Mouse (Mus musculus) ovary, postnatal 14 days (tissue): ENCODE results near the gene Olfr457.
"Not testable (repeated sequence)": the region's sequence is repeated elsewhere in the genome, so short reads cannot be mapped to it uniquely, and the experiment has no call there.

Experiments used
- DNase-seq: peaks from one replicate; pipeline ENCODE4 v3.0.0; 2022; ENCODE audit warnings: low spot score

Gene Olfr457

GRCm38 (mm10) chr6:42476235-42476634 is at the start of gene Olfr457:
Olfr457 (minus strand) TSS chr6:42476335.
- no peak for DNase-seq

DNA sequence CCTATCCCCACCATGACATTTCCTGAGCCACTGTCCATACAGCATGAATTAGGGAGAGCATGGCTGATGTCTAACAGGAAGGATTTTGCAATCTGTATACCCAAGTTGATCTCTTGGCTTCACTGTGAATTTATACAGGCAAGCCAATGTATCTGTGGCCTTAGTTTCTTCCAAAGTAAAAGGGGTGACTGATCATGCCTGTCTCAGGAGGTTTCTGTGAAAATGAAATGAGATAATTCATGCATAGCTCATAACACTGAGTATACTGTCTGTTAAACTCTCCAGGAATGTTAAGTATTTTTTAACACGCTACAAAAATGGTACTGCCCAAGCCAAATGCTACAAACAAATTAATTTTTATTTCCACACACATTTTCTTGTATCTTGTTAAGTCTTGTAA is 37.3 kb upstream of the Olfr457 start:
- no peak for DNase-seq

GRCm38 (mm10) chr6:42509311-42509710 is 33.2 kb upstream of the Olfr457 start:
- no peak for DNase-seq

DNA sequence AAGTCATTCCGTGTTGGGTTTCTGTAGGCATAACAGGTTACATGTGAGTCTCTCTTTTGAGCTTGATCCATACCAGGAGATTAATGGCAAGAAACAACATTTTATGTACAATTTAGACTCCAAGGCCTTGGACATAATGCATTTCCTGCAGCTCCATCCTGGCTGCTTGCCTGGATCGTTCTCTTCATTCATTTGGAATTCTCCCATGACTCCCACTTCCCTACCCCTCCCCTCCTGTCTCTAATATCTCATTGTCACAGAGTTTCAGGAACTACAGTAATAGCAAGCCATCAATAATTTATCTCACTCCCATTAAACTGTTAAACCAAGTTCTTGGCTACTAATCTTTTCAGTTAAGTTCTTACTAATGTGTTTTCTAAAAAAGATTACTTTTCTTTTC is 27.3 kb upstream of the Olfr457 start:
- DNase-seq: no peak

DNA sequence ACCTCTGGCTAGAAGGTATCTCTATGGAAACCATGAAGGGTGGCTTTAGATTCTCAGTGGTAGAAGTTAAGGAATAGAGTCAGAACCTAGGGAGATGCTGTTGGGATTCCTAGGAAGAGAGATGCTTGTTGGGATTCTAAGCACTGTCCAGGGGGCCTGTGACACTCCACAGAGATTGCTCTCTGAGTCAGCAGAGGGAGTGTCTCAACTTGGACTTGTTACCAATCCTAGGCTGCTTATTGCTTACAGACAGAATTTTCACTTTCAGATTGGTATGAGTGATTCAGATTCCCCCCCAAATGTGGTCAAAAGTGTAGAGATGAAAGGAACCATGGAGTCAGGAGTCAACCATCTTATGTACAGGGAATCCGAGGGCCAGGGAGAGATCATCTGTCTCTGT is 13.6 kb upstream of the Olfr457 start:
- no peak for DNase-seq

GRCm38 (mm10) chr6:42487114-42487513 is 11.0 kb upstream of the Olfr457 start, which contains the start of gene Olfr456:
Olfr456 (minus strand) TSS chr6:42487214.
- no peak for DNase-seq

- DNase-seq: no peak
Measured at GRCm38 (mm10) chr6:42484633-42485032, 8.5 kb upstream of the Olfr457 start.

- not testable (repeated sequence) for DNase-seq
Measured at GRCm38 (mm10) chr6:42471298-42471697, 4.8 kb downstream of the Olfr457 start.

DNA sequence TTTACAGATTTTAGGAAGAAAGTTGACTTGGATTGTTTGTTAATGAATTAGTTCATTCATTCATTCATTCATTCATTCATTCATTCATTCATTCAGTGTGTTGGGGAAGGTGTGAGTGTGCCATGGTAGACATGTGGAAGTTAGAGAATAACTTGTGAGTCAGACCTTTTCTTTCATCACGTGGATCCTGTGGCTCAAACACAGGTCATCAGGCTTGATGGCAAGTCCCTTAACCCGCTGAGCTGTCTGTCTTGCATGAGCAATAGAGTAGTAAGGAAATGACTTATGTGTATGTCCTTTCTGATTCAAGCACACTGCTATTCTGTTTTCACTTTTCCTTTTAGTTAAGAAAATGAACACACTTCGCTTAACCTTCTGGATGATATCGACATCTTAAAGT is 5.6 kb downstream of the Olfr457 start:
- no peak for DNase-seq

DNA sequence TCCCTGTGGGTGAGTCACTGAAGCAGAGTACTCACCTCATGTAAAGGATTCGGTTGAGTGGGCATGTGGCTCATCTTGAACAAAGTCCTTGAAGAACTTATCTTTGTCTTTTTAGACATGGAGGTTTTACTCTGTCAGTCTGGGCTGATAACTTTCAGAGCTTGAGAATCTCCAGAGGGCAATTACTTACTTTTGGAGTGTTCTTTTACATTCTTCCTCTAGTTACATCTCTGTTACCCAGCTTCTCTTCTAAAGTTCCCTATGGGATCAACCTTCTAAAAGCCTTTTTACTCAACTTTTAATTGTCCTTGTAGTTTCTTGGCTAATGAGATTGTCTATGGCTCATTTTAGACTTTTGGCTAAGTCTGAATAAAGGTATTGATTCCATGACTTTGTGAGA is 11.0 kb downstream of the Olfr457 start, which contains the start of gene Olfr458:
Olfr458 (minus strand) TSS at position 101 of the 400 bp plus-strand sequence.
- DNase-seq: no peak

DNA sequence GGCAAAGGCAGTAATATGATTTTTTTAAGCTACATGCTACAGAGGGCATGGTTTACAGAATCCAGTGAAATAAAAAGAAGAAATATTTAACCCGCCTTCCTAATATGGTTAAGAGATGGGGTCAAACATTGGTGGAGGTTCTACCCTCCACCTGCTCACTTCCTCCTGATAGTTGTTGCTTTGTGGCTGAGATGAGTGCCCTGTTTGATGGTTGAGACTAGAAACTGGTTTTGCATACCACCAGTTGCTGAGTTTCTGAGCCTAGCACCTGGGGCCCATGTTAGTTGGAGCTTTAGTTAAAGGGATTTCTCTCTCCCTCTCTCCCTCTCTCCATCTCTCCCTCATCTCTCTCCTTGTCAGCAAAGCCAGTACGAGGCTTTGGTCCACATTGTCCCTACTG is 28.8 kb downstream of the Olfr457 start:
- no peak for DNase-seq

DNA sequence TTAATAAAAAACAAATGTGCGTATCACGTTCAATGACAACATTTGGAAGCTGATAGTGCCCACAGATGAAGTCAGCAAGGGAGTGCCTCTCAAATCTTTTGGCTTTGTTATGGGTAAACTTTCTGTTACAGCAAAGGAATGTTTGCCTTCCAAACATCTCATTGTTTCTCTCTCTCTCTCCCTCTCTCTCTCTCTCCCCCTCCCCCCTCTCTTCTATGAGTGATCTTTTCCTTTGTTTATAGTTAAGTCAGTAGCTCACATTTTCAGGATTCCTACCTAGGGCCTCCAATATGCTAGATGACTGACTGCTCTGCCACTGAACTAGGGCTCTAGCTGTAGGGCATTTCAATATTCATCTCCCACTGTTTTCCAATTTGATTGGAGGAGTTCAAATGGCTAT is 31.6 kb downstream of the Olfr457 start:
- no peak for DNase-seq

DNA sequence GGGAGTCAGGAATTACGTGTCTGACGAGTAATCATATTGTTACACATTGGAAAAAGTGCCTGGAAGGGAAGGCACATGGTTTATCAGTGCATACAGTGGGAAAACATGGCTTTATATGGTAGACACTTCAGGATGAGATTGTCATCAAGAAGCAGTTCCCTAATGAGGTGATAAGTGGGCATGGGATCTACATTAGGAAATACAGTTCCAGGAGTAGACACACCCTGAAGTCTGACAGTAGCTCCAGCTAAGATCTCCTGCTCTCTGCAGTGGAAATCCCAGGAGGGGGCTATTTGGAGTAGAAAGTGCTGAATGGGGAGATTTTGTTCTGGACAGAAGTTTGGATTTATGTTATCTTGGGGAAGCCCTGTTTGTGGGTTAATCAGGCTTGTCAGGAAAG is 34.7 kb downstream of the Olfr457 start:
- no peak for DNase-seq

GRCm38 (mm10) chr6:42435490-42435889 is 40.6 kb downstream of the Olfr457 start:
- DNase-seq: no peak

GRCm38 (mm10) chr6:42434446-42434845 is 41.7 kb downstream of the Olfr457 start, which contains the start of gene Tas2r126:
Tas2r126 (plus strand) TSS chr6:42434535.
- DNase-seq: no peak

GRCm38 (mm10) chr6:42433554-42433953 is 42.6 kb downstream of the Olfr457 start:
- no peak for DNase-seq

- DNase-seq: no peak
Measured at GRCm38 (mm10) chr6:42426337-42426736, 49.8 kb downstream of the Olfr457 start.

- DNase-seq: no peak
Measured at GRCm38 (mm10) chr6:42424472-42424871, 51.7 kb downstream of the Olfr457 start.

DNA sequence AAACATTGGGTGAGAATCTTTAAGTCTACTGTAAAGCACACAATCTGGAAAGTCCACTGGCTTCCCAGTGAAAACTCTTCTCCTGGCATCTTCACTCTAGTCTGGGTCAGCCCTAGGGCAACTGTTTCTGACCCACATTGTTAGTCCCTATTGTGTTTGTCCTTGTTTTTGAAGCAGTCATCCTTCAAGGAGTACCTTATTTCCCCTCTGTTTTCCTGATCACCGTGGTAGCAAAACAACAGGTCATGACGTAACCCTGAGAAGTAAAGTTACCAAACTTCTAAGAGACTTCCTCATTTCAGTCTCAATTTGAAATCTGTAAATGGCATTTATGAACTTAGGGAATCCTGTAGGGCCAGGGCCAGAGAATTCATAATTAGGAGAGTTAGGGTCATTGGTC is 54.7 kb downstream of the Olfr457 start:
- DNase-seq: no peak

- DNase-seq: no peak
Measured at GRCm38 (mm10) chr6:42419443-42419842, 56.7 kb downstream of the Olfr457 start.
